Comparison of ENCODE assay signal across 9 mouse cellular contexts in genomic region chr13:51400736-51401501, GRCm38 (mm10). TPM values are rescaled to one million over a fixed set of nuclear protein-coding genes. Genes with fewer than 3 reads are reported as not detected.
DNase-seq lines count a peak whose midpoint lies in the region; ATAC-seq and TF ChIP-seq lines count a peak whose summit lies in the region.
"Had no signal": no experiment of that assay in that cellular context is flagged by ENCODE, and none has a peak within 500 bp of the region (broad histone marks: within the 10 kb centered on the region; RNA-seq: fewer than 3 reads in every experiment).

No protein-coding gene starts in this region.

- no peaks in the 10 kb centered on the region for H3K9me3 ChIP-seq in heart, embryonic 16.5 days (replicated peaks; ENCODE audit: control insufficient read depth, low read length)
- H3K9me3 ChIP-seq in forebrain, embryonic 11.5 days (ENCODE audit: control insufficient read depth, low read length) = no peaks in the 10 kb centered on the region
- no peaks in the 10 kb centered on the region for H3K9me3 ChIP-seq in kidney, embryonic 15.5 days (replicated peaks)
- H3K9me3 ChIP-seq in midbrain, embryonic 10.5 days (replicated peaks) = no peaks in the 10 kb centered on the region
- H3K9me3 ChIP-seq in stomach, postnatal 0 days (ENCODE audit: control insufficient read depth, low read length) = no peaks in the 10 kb centered on the region

- H3K4me2 ChIP-seq in heart, embryonic 16.5 days (ENCODE audit: low read depth, low read length) = peak overlapping the region; percentile 89
- H3K4me2 ChIP-seq in forebrain, embryonic 11.5 days (ENCODE audit: low read depth, low read length, severe bottlenecking) = peak overlapping the region; percentile 55
- H3K4me2 ChIP-seq in kidney, embryonic 15.5 days = peak overlapping the region; percentile 85
- peak overlapping the region; percentile 55 for H3K4me2 ChIP-seq in stomach, postnatal 0 days (replicated peaks; ENCODE audit: low read depth)

- peaks cover 2% of the 10 kb centered on the region; the same call in 1 of the 2 replicates for H3K4me1 ChIP-seq in heart, embryonic 16.5 days (ENCODE audit: control insufficient read depth, insufficient read depth, low read length)
- H3K4me1 ChIP-seq in forebrain, embryonic 11.5 days (replicated peaks; ENCODE audit: control insufficient read depth, insufficient read depth, low read length) = no peaks in the 10 kb centered on the region
- H3K4me1 ChIP-seq in kidney, embryonic 15.5 days = peaks cover 14% of the 10 kb centered on the region
- peaks cover 15% of the 10 kb centered on the region for H3K4me1 ChIP-seq in midbrain, embryonic 10.5 days
- no peaks in the 10 kb centered on the region for H3K4me1 ChIP-seq in stomach, postnatal 0 days (replicated peaks; ENCODE audit: control insufficient read depth, insufficient read depth)

- H3K27me3 ChIP-seq in heart, embryonic 16.5 days (ENCODE audit: control insufficient read depth, insufficient read depth, low read length) = no peaks in the 10 kb centered on the region
- no peaks in the 10 kb centered on the region for H3K27me3 ChIP-seq in forebrain, embryonic 11.5 days (ENCODE audit: control insufficient read depth, insufficient read depth, low read length)
- H3K27me3 ChIP-seq in kidney, embryonic 15.5 days = no peaks in the 10 kb centered on the region
- no peaks in the 10 kb centered on the region for H3K27me3 ChIP-seq in midbrain, embryonic 10.5 days (ENCODE audit: low read depth, poor library complexity, severe bottlenecking)
- no peaks in the 10 kb centered on the region; the same call in 1 of the 2 replicates for H3K27me3 ChIP-seq in stomach, postnatal 0 days (ENCODE audit: control insufficient read depth, insufficient read depth, low read length)

- no peak overlapping the region for H3K27ac ChIP-seq in heart, embryonic 16.5 days (ENCODE audit: low read length)
- no peak overlapping the region for H3K27ac ChIP-seq in forebrain, embryonic 11.5 days (ENCODE audit: low read depth, low read length)
- H3K27ac ChIP-seq in kidney, embryonic 15.5 days = peak overlapping the region; percentile 71
- peak overlapping the region; percentile 79 for H3K27ac ChIP-seq in midbrain, embryonic 10.5 days (replicated peaks)
- H3K27ac ChIP-seq in stomach, postnatal 0 days (replicated peaks) = 0 out of 2 replicates have a peak overlapping the region, but pooled peaks have one; percentile 8

- no peak for DNase-seq in heart, adult 11 months
- peak; percentile 63 for DNase-seq in R1 (ENCODE audit: low read depth, low spot score)
- peak; percentile 74 for DNase-seq in forebrain, embryonic 11.5 days (ENCODE audit: low spot score)
- DNase-seq in midbrain, embryonic 10.5 days (ENCODE audit: low spot score) = peak; percentile 64
- no peak for DNase-seq in stomach, postnatal 0 days (ENCODE audit: low spot score)
- DNase-seq in frontal cortex, postnatal 25 days (ENCODE audit: low spot score in 2 of 2) = no peak

- ATAC-seq in heart, embryonic 16.5 days (replicated peaks; ENCODE audit: extremely low read depth, insufficient read depth, low FRiP score) = peak; percentile 11; the same call in 1 of the 2 replicates
- peak; percentile 54 for ATAC-seq in forebrain, embryonic 11.5 days (replicated peaks; ENCODE audit: low FRiP score)
- ATAC-seq in kidney, embryonic 15.5 days (replicated peaks; ENCODE audit: low FRiP score) = peak; percentile 70
- ATAC-seq in stomach, postnatal 0 days (ENCODE audit: low FRiP score, low TSS enrichment) = peak; percentile 12; the same call in 1 of the 2 replicates

- no peaks in the 10 kb centered on the region for H3K36me3 ChIP-seq in heart, embryonic 16.5 days (ENCODE audit: control insufficient read depth, insufficient read depth)
- no peaks in the 10 kb centered on the region for H3K36me3 ChIP-seq in forebrain, embryonic 11.5 days (ENCODE audit: control insufficient read depth, insufficient read depth, low read length)
- no peaks in the 10 kb centered on the region for H3K36me3 ChIP-seq in kidney, embryonic 15.5 days
- H3K36me3 ChIP-seq in midbrain, embryonic 10.5 days = no peaks in the 10 kb centered on the region
- no peaks in the 10 kb centered on the region for H3K36me3 ChIP-seq in stomach, postnatal 0 days (ENCODE audit: control insufficient read depth, insufficient read depth, low read length)

- H3K9ac ChIP-seq in heart, embryonic 16.5 days (ENCODE audit: low read length) = peak overlapping the region; percentile 68
- H3K9ac ChIP-seq in forebrain, embryonic 11.5 days (ENCODE audit: low read length) = peak overlapping the region; percentile 41; the same call in 1 of the 2 replicates
- H3K9ac ChIP-seq in kidney, embryonic 15.5 days = peak overlapping the region; percentile 43
- 0 out of 2 replicates have a peak overlapping the region, but pooled peaks have one; percentile 41 for H3K9ac ChIP-seq in stomach, postnatal 0 days (ENCODE audit: low read length)

- no peak for TF ChIP-seq EP300 in stomach, postnatal 0 days (optimal IDR thresholded peaks at IDR 0.05)

- 7% methylated on average over 20 of the region's 20 CpGs for WGBS in heart, embryonic 16.5 days
- 14% methylated on average over 20 of the region's 20 CpGs for WGBS in forebrain, embryonic 11.5 days
- WGBS in kidney, embryonic 15.5 days = 3% methylated on average over 20 of the region's 20 CpGs
- 12% methylated on average over 20 of the region's 20 CpGs for WGBS in midbrain, embryonic 10.5 days
- 7% methylated on average over 20 of the region's 20 CpGs for WGBS in stomach, postnatal 0 days

- peak overlapping the region; percentile 51 for H3K4me3 ChIP-seq in heart, embryonic 16.5 days (ENCODE audit: low read length)
- H3K4me3 ChIP-seq in forebrain, embryonic 11.5 days (ENCODE audit: low read depth, low read length) = peak overlapping the region; percentile 24
- peak overlapping the region; percentile 39 for H3K4me3 ChIP-seq in kidney, embryonic 15.5 days (replicated peaks)
- H3K4me3 ChIP-seq in midbrain, embryonic 10.5 days = peak overlapping the region; percentile 55
- H3K4me3 ChIP-seq in stomach, postnatal 0 days (ENCODE audit: low read depth, low read length) = peak overlapping the region; percentile 26
- H3K4me3 ChIP-seq: myocyte had no signal

- TF ChIP-seq CTCF in stomach, postnatal 0 days (IDR thresholded peaks at IDR 0.05; ENCODE audit: low read depth) = no peak

RNA-seq across cellular contexts. Expression of gene S1pr3, which starts 7.5 kb away (rescaled TPM):
- polyA plus RNA-seq in heart, embryonic 16.5 days (2015; fragmentation: Nextera tagmentation; extraction: Ambion mirVana) = 23.4 and 30.2 TPM in 2 replicates
- 47.2 and 48.4 TPM in 2 replicates for polyA plus RNA-seq in forebrain, embryonic 11.5 days (2014; fragmentation: Nextera tagmentation; extraction: Ambion mirVana)
- polyA plus RNA-seq in kidney, embryonic 15.5 days (2015; fragmentation: Nextera tagmentation; extraction: Ambion mirVana) = 50.1 and 53.7 TPM in 2 replicates
- 47.5 and 53.4 TPM in 2 replicates for polyA plus RNA-seq in midbrain, embryonic 10.5 days (2016; fragmentation: Nextera tagmentation; extraction: Ambion mirVana)
- polyA plus RNA-seq in stomach, postnatal 0 days (2015; fragmentation: Nextera tagmentation; extraction: Ambion mirVana) = 7.2 and 8.1 TPM in 2 replicates

Comparison
In these comparisons a context has a peak if more than half of its experiments do, and no peak if none do; other contexts are left out.
1. ATAC-seq: peak in every context shown above with its lines; median percentile 70 in kidney, embryonic 15.5 days; 54 in forebrain, embryonic 11.5 days; 12 in stomach, postnatal 0 days; 11 in heart, embryonic 16.5 days.
2. H3K27ac ChIP-seq: peak in kidney, embryonic 15.5 days (single experiment), midbrain, embryonic 10.5 days (single experiment) and stomach, postnatal 0 days (single experiment); none in heart, embryonic 16.5 days (single experiment) and forebrain, embryonic 11.5 days (single experiment).
3. DNase-seq: peak in R1 (single experiment), forebrain, embryonic 11.5 days (single experiment) and midbrain, embryonic 10.5 days (single experiment); none in heart, adult 11 months (single experiment), stomach, postnatal 0 days (single experiment) and frontal cortex, postnatal 25 days (0 of 2).
4. Peak in every context shown above with its lines, with median percentiles within 50 percentile points of each other: H3K4me2 ChIP-seq, H3K4me3 ChIP-seq and H3K9ac ChIP-seq.